Mouse (Mus musculus) hindbrain, embryonic 10.5 days (tissue): ENCODE results near the gene Dock1. TPM values are rescaled to one million over a fixed set of nuclear protein-coding genes. Genes with fewer than 3 reads are reported as not detected.

ENCODE experiments used
- DNase-seq: peaks from one replicate; pipeline ENCODE4 v3.0.0-alpha.2; 2017; ENCODE audit warnings: low spot score
- H3K27ac ChIP-seq: fragments of 300-500 bp; sonication (generic); 2 replicates; pipeline ENCODE4 v1.5.1; 2016; ENCODE audit warnings: mild to moderate bottlenecking, moderate library complexity
- H3K27me3 ChIP-seq: fragments of 300-500 bp; sonication (generic); 2 replicates; pipeline ENCODE4 v1.6.1; 2016; ENCODE audit warnings: mild to moderate bottlenecking; ENCODE audit not compliant: poor library complexity, insufficient read depth, severe bottlenecking
- H3K36me3 ChIP-seq: fragments of 300-500 bp; sonication (generic); 2 replicates; pipeline ENCODE4 v1.6.1; 2016; ENCODE audit warnings: mild to moderate bottlenecking, moderate library complexity
- H3K4me1 ChIP-seq: fragments of 300-500 bp; sonication (generic); replicated peaks from 2 replicates; pipeline ENCODE4 v1.6.1; 2016; ENCODE audit warnings: mild to moderate bottlenecking
- H3K4me3 ChIP-seq: fragments of 300-500 bp; sonication (generic); 2 replicates; pipeline ENCODE4 v1.5.1; 2016; ENCODE audit warnings: mild to moderate bottlenecking, moderate library complexity
- H3K9me3 ChIP-seq: fragments of 300-500 bp; sonication (generic); 2 replicates; pipeline ENCODE4 v1.6.1; 2016; ENCODE audit warnings: mild to moderate bottlenecking, moderate library complexity
- WGBS: fragments of 180-500 bp; shearing (Covaris S2); methylation state at CpG from one replicate; pipeline ENCODE4 v1.1.7; 2016; 5-methylcytosine and 5-hydroxymethylcytosine counted together
- polyA plus RNA-seq: library from polyadenylated mRNA; unstranded; fragments of >200 nt; fragmentation: Nextera tagmentation; extraction: Ambion mirVana; gene quantifications from 2 replicates; pipeline ENCODE4 v1.2.1, GENCODE M21; 2016

The Dock1 gene
- polyA plus RNA-seq, 1 experiment from 2014 or later: 21.9 TPM

DNA sequence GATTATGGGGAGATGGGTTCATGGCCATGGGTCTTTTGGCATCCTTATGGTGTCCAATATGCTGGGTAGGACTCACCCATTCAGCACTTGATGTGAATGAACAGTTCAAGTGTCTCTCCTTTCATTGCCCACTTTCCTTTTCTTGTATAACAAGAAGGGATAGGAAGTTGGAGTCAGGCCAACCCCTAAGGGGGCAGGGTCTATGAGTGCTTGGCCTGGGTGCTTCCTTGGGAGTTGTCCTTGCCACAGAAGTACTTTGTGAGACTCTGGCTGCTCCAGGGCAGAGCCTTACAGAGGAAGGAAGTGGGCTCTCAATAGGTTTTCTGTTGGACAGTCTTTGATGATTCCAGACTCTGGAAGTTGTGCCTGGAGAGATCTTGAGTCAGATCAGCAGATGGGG is 58.9 kb downstream of the Dock1 start:
- Histone ChIP-seq H3K9me3 (no peaks in the 10 kb centered on the region), H3K4me3 (no peak overlapping the region), H3K36me3 (peaks cover 10% of the 10 kb centered on the region; the same call in 1 of the 2 replicates)

DNA sequence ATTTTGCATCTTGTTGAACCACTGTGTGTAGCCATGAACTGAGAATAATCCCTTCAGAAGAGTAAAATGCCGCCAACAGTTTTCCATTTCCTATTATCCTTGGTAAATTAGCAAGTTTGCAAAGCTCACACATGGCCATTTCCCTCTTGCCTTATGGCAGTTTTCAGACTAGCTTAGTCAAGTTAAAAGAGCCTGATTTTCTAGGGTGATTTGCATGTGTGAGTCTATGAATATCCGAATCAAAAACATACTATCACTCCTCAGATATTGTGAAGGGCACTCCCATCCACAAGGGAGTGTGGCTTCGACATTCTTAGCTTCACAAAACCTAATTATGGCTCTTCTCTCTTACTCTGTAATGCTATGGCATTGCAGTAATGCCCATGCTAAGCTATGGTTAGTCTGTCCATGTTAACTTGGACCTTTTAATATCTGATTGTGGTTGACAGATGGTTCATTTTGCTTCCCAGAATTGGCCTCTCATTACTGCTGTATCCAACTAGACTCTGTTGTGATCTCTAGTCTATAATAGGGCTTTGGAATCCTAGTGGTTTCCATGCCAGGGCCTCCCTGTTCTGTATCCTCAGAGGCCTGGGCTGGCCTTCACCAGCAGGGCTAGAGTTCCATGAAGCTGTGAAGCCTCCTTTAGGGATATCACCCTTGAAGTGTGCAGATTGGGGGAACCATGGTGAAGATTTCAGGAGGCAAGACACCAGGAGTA is 60.1 kb downstream of the Dock1 start:
- peaks cover 26% of the 10 kb centered on the region for H3K27me3 ChIP-seq
- peaks cover 11% of the 10 kb centered on the region for H3K4me1 ChIP-seq
- no peak overlapping the region for H3K4me3 ChIP-seq
- H3K9me3 ChIP-seq: no peaks in the 10 kb centered on the region
- H3K36me3 ChIP-seq: peaks cover 13% of the 10 kb centered on the region; the same call in 1 of the 2 replicates
- no peak overlapping the region for H3K27ac ChIP-seq
- 91% methylated on average over 3 of the region's 3 CpGs for WGBS
- DNase-seq: no peak

More for the DNA sequence above, 58.9 kb downstream of the Dock1 start:
- no peak for DNase-seq
- Histone ChIP-seq H3K27me3 (peaks cover 26% of the 10 kb centered on the region), H3K4me1 (peaks cover 23% of the 10 kb centered on the region), H3K27ac (no peak overlapping the region)

DNA sequence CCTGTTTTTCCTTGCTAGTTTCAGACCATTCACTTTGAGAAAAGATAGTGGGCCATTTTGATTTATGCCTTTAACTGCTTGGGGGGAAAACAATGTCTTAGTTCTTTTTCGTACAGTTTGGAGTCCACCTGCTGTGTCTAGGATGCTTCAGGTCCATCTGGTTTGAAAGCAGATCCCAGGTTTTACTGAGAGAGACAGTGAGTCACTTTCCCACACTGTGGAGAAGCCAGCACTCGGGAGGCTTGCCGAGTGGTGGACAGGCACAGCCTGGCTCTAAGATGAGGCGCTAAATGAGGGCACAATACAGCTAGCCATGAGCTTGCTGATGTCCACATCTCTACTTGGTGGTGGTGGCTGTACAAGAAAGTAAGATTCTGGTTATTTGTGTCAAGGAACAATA is 76.6 kb downstream of the Dock1 start:
- 91% methylated on average over 4 of the region's 4 CpGs for WGBS
- peaks cover 75% of the 10 kb centered on the region for H3K36me3 ChIP-seq

DNA sequence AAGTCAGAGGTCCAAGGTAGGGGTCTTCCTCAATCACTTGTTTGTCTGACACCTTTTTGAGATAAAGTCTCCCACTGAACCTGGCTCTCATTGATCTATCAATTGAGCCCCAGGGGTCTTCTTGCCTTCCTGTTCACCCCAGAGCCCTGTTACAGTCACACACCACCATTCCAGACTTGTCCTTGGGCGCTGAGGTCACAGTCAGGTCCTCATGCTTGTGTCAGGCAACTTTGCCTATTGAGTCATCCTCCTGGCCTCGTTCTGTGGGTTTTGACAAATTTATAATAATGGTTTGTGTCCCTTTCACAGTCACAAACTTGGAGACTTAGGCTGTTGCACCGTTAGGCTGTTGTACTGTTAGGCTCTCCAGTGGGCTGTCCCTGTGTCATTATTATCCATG is 77.9 kb downstream of the Dock1 start:
- peaks cover 76% of the 10 kb centered on the region for H3K36me3 ChIP-seq
- H3K27me3 ChIP-seq: no peaks in the 10 kb centered on the region
- no peak for DNase-seq
- 89% methylated on average over 3 of the region's 3 CpGs for WGBS
- no peak overlapping the region for H3K27ac ChIP-seq
- peaks cover 5% of the 10 kb centered on the region for H3K4me1 ChIP-seq
- H3K9me3 ChIP-seq: no peaks in the 10 kb centered on the region
- no peak overlapping the region for H3K4me3 ChIP-seq

More for the DNA sequence above, 76.6 kb downstream of the Dock1 start:
- H3K9me3 ChIP-seq: no peaks in the 10 kb centered on the region
- H3K4me1 ChIP-seq: peaks cover 5% of the 10 kb centered on the region
- no peak overlapping the region for H3K4me3 ChIP-seq
- no peak for DNase-seq
- no peaks in the 10 kb centered on the region for H3K27me3 ChIP-seq
- H3K27ac ChIP-seq: no peak overlapping the region

DNA sequence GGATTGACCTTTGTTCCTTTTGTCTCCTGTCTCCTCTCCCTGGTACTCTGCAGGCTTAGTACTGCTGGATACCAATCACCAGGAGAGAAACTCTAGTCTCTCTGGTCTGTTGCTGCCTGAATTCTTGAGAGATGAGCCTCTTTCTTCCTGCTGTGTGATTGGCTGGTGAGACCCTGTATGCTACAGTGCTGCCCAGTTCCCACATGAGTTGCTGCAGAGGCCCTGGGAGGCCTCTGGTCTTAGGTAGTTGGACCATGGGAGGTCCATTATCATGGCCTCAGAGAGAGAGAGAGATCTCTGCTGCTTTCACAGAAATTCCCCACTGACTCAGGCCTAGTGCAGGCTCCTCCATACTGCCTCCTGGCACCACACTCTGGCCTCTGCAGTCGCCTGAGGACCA is 79.2 kb downstream of the Dock1 start:
- WGBS: 90% methylated on average over 1 of the region's 1 CpGs
- no peak overlapping the region for H3K4me3 ChIP-seq
- no peak overlapping the region for H3K27ac ChIP-seq
- no peaks in the 10 kb centered on the region for H3K9me3 ChIP-seq
- DNase-seq: no peak
- peaks cover 5% of the 10 kb centered on the region for H3K4me1 ChIP-seq
- H3K27me3 ChIP-seq: no peaks in the 10 kb centered on the region
- H3K36me3 ChIP-seq: peaks cover 71% of the 10 kb centered on the region

DNA sequence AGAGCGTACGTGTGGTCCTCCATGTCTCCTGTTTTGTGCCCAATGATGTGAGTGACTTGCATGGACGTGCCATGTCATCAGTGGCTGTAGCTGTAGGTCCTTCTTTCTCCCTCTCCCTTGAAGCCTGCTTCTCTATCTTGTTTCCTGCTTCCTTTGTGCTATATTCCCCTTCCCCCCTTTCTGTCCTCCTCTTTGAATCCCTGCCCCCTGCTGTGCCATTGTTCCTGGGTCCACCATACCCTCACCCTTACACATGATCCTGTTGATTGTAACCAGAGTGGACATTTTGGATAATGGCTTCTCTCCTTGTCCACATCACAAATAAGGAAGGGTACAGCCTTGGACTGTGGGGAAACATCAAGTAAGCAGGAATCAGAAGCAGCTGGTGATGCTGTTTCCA is 81.0 kb downstream of the Dock1 start:
- Histone ChIP-seq H3K4me3 (no peak overlapping the region), H3K27me3 (no peaks in the 10 kb centered on the region), H3K4me1 (peaks cover 5% of the 10 kb centered on the region), H3K9me3 (no peaks in the 10 kb centered on the region), H3K27ac (no peak overlapping the region), H3K36me3 (peaks cover 77% of the 10 kb centered on the region)
- no peak for DNase-seq
- WGBS: 84% methylated on average over 3 of the region's 3 CpGs

DNA sequence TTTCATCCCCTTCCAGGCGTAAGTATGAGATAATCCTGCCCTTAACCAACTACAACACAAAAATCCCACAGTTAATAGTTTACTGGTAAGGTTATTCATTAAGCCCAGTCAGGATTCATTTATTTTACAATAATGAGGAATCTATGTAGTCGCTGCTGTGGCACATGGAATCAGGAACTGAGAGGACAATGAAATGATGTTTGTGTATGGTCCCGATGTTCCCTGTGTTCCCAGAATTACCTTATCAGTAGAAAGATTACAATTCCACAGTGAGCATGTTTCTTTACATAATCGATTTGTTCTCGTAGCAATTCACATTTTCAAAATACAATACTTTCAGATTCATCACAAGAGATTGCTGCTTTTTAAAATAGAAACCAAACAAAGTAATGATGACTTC is 83.0 kb downstream of the Dock1 start:
- Histone ChIP-seq H3K9me3 (no peaks in the 10 kb centered on the region), H3K4me3 (no peak overlapping the region), H3K27me3 (no peaks in the 10 kb centered on the region), H3K27ac (no peak overlapping the region), H3K36me3 (peaks cover 77% of the 10 kb centered on the region), H3K4me1 (peaks cover 5% of the 10 kb centered on the region)
- no peak for DNase-seq
- WGBS: 80% methylated on average over 5 of the region's 5 CpGs

DNA sequence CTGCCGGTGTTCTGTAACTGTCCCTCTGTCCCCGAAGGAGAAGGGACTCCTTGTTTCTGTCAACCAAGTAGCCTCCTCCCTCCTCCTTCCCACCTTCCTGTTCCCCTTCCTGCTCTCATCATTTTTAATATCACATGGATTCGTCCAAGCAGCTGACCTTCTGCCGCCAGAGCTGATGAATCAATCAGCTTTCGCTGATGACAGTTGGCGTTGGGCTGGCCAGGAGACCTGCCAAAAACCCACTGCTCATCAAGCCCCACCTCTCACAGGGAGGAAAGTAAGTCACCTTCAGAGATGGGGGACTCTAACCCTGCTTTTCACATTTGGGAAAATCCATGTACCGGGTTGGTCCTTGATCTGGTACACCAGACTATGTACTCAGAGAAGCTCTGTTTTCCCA is 87.2 kb downstream of the Dock1 start:
- WGBS: 92% methylated on average over 7 of the region's 7 CpGs
- no peak for DNase-seq
- Histone ChIP-seq H3K27me3 (no peaks in the 10 kb centered on the region), H3K27ac (no peak overlapping the region), H3K4me3 (no peak overlapping the region), H3K9me3 (no peaks in the 10 kb centered on the region), H3K4me1 (peaks cover 10% of the 10 kb centered on the region), H3K36me3 (peaks cover 71% of the 10 kb centered on the region)

DNA sequence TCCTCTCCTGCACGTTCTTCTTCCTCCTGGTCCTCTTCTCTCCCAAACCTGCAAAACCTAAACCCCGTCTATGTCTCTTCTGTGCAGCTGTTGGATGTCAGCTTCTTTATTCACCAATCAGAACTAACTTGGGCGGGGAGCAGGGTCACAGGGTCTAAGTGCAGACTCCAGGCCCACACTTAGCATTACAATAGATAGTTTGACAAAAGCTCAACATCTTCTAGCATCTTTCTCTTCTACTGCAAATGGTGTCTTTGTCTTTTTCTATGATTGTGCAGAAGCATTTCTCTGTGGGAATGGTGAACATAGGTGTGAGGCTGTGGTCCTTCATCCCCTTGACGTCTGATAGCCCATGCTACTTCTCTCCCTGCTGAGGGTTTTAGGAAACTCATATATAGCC is 91.3 kb downstream of the Dock1 start:
- Histone ChIP-seq H3K27ac (0 out of 2 replicates have a peak overlapping the region, but pooled peaks have one; percentile 8), H3K4me3 (no peak overlapping the region), H3K9me3 (no peaks in the 10 kb centered on the region), H3K27me3 (no peaks in the 10 kb centered on the region), H3K36me3 (peaks cover 73% of the 10 kb centered on the region), H3K4me1 (peaks cover 10% of the 10 kb centered on the region)
- DNase-seq: no peak
- WGBS: 50% methylated on average over 4 of the region's 4 CpGs

DNA sequence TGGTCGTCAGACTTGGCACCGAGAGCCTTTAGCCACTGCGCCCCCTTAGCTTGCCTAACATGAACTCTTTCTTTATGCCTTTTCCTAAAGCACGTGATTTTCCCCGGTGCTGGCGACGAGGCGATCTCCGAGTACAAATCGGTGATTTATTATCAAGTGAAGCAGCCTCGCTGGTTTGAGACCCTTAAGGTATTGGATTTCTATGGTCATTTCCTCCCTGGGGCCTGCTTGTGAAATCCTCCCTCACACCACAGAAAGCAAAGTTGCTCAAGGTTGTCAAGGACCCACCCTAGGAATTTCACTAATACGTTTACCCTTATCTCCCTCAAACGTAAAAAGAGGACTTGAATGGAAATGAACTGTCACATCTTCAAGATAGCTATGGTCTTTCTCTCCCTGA is 94.7 kb downstream of the Dock1 start:
- WGBS: 92% methylated on average over 13 of the region's 13 CpGs

DNA sequence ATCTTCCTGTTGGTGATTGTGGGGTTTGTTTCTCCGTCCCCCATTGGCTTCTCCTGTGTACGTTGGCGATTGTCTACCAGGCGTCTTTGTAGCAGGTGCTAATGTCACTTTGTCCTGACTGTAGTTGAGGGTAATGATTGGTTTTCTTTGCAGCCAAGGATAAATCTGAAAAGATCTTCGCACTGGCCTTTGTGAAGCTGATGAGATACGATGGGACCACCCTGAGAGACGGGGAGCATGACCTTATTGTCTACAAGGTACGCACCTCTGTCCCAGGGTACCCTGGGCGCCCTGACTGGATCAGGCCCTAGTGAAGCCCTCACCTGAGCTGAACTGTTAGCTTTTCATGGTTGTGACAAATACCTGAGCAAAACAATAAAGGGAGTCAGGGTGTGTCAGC is 100.9 kb downstream of the Dock1 start:
- DNase-seq: no peak
- no peaks in the 10 kb centered on the region for H3K9me3 ChIP-seq
- 0 out of 2 replicates have a peak, but pooled peaks cover 7% of the 10 kb centered on the region for H3K4me1 ChIP-seq
- H3K27ac ChIP-seq: no peak overlapping the region
- peaks cover 77% of the 10 kb centered on the region for H3K36me3 ChIP-seq
- H3K27me3 ChIP-seq: no peaks in the 10 kb centered on the region
- WGBS: 93% methylated on average over 9 of the region's 9 CpGs
- no peak overlapping the region for H3K4me3 ChIP-seq

More for the DNA sequence above, 94.7 kb downstream of the Dock1 start:
- H3K36me3 ChIP-seq: peaks cover 79% of the 10 kb centered on the region
- H3K27ac ChIP-seq: no peak overlapping the region
- no peaks in the 10 kb centered on the region for H3K9me3 ChIP-seq
- no peaks in the 10 kb centered on the region for H3K27me3 ChIP-seq
- peaks cover 10% of the 10 kb centered on the region for H3K4me1 ChIP-seq
- H3K4me3 ChIP-seq: no peak overlapping the region
- no peak for DNase-seq

DNA sequence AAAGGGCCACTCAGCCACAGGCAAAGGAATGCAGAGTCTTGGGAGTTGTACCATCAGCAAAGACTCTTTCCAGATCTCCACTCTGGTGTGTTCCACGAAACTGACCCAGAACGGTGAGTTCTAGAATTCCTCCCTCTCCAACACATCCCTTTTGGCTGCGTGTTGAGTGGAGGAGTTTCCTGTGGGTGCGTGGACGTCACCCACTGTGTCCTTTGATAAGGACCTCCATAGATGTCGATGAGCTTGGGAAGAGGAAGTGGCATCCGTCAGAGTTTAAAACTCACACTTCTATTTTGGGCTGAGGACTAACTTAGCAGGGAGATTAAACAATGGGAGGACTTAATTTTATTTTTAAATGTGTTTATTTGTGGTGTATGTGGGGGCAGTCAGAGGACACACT is 101.9 kb downstream of the Dock1 start:
- H3K27ac ChIP-seq: no peak overlapping the region
- no peak overlapping the region for H3K4me3 ChIP-seq
- no peaks in the 10 kb centered on the region for H3K9me3 ChIP-seq
- peaks cover 67% of the 10 kb centered on the region for H3K36me3 ChIP-seq
- H3K27me3 ChIP-seq: no peaks in the 10 kb centered on the region
- no peak for DNase-seq
- 0 out of 2 replicates have a peak, but pooled peaks cover 7% of the 10 kb centered on the region for H3K4me1 ChIP-seq
- 93% methylated on average over 7 of the region's 7 CpGs for WGBS

DNA sequence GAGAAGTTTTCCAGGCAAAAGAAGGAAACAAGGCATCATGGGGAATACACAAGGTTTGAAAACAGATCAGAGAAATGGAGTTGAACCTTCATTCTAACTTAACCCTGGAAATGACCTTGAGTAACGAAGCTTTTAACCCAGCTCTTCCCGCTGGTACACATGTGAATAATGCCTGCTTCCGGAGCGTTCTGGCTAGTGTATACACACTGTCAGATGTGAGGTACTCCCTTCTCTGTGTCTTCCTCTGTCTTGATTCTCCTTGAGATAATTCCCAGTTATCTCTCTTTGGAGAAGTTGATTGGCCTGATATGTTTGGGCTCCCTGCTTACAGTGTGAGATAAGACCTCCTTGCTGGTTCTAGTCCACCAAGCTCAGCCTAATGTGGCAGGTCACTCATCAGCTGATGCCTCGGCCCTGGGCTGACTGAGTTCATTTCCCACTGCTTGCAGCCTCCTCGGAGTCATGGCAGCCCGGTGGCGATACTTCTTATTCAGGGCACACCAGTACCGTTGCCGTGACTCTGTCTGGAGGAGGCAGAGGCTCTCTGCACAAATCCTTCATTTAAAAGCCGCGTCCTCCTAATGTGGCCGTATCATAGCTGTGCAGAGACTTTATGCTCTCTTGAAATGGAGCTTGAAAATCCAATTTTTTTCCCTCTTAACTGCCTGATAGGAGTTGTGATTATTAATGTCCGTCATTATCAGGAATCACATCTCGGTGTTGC is 102.6 kb downstream of the Dock1 start:
- Histone ChIP-seq H3K4me3 (no peak overlapping the region), H3K9me3 (no peaks in the 10 kb centered on the region), H3K27ac (no peak overlapping the region), H3K36me3 (peaks cover 67% of the 10 kb centered on the region), H3K4me1 (0 out of 2 replicates have a peak, but pooled peaks cover 7% of the 10 kb centered on the region), H3K27me3 (no peaks in the 10 kb centered on the region)
- no peak for DNase-seq
- 92% methylated on average over 15 of the region's 15 CpGs for WGBS
